Mouse (Mus musculus) E14TG2a.4 (cell line): ENCODE data around the gene Miga2.

ENCODE experiments used
- CTCF ChIP-seq: conservative IDR thresholded peaks from 2 replicates; pipeline ENCODE4 v1.5.1; 2014; ENCODE audit warnings: low read length
- POU5F1 ChIP-seq: IDR thresholded peaks from 2 replicates; pipeline ENCODE4 v1.6.1; 2014; ENCODE audit warnings: low read length, borderline replicate concordance

- TF ChIP-seq CTCF (no peak; the same call in 1 of the 2 replicates), POU5F1 (no peak)
Measured at GRCm38 (mm10) chr2:30336174-30336915, 27.7 kb upstream of the Miga2 start.
